Mouse (Mus musculus): ENCODE data around the gene Adamts5. TPM values are rescaled to one million over a fixed set of nuclear protein-coding genes. Genes with fewer than 3 reads are reported as not detected.

Gene Adamts5
- polyA plus RNA-seq, 1 experiment from 2014 or later: 0.44 TPM

DNA sequence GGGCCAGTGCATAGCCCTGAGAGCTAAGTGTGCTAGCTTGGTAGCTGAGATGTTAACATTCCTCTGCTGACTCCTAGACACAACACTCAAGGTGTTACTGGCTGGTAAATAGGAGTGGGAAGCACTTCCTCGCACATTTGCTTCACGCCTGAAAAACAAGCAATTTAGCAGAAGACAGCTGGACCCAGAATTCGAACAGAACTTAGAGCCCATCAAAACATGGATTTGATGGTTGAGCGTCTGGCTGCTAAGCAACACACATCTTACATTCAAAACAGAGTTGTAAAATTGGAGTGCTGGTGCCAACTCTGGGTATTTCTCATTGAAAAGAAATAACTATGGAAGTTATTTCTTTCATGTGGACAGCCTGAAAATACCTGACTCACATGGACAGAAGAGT is 5.7 kb downstream of the Adamts5 start:
- no peaks in the 10 kb centered on the region for H3K4me1 ChIP-seq (replicated peaks)
- H3K4me3 ChIP-seq (replicated peaks): no peak overlapping the region
- H3K27ac ChIP-seq: no peak overlapping the region
- WGBS (ENCODE audit: insufficient replicate concordance): 52% methylated on average over 4 of the region's 4 CpGs
- ATAC-seq (ENCODE audit: low read depth) (no peak), DNase-seq (no peak)
- H3K27me3 ChIP-seq: peaks cover 23% of the 10 kb centered on the region
- H3K4me2 ChIP-seq: no peak overlapping the region
- H3K9ac ChIP-seq: no peak overlapping the region
- no peaks in the 10 kb centered on the region for H3K9me3 ChIP-seq (replicated peaks)
- H3K36me3 ChIP-seq: no peaks in the 10 kb centered on the region

DNA sequence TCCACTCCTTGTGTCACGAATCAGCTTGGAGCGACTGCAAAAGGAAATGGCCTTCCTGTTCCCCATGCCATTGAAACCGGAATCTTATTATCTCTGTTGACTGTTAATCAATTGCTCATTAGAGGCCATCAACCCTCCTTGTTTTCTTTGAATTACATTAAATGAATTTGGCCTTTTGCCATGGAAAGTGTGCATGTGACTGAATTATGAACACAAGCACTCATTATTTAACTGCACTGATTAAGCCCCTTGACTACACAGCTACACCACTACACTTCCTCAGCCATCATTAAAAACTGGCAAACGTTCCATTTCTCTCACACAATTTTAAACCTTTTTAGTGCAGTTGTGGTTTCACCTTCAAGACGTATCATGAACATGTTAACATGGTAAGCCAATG is 11.8 kb downstream of the Adamts5 start:
- no peak overlapping the region for H3K4me3 ChIP-seq (replicated peaks)
- no peak overlapping the region for H3K9ac ChIP-seq
- ATAC-seq (ENCODE audit: low read depth): no peak
- 40% methylated on average over 5 of the region's 5 CpGs for WGBS (ENCODE audit: insufficient replicate concordance)
- H3K36me3 ChIP-seq: no peaks in the 10 kb centered on the region
- DNase-seq: no peak
- no peaks in the 10 kb centered on the region for H3K9me3 ChIP-seq (replicated peaks)
- H3K27me3 ChIP-seq: no peaks in the 10 kb centered on the region
- no peaks in the 10 kb centered on the region for H3K4me1 ChIP-seq (replicated peaks)
- H3K4me2 ChIP-seq: no peak overlapping the region
- no peak overlapping the region for H3K27ac ChIP-seq

DNA sequence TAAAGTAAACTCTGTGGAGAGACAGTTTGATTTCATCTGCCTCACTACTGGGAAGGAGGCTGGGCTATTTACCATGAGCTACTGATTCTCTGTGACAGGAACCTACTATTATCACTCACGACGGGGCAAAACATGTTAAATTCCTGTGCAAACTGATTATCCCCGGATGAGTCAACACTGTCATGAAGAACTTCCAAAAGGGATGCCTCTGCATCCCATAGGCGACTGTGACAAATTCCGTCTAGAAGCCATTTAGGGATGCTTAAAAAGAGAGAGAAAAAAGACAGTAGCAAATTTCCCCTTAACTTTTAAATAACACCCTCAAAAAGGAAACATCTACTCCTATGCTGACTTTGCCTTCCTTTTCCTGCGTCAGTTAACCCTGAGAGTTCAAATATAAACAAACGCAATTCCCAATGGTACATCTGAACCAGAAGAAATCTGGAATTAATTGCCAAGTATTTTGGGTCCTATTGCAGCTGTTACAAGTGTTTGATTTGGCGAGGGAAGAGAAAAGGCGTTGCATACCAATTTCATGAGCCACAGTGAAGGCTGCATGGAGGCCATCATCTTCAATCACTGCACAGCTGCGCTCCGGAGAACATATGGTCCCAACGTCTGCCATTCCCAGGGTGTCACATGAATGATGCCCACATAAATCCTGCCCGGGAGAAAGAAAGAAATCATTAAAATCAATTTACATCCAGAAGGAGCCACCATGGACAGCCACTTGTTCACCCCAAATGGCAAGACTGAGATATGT is 14.2 kb downstream of the Adamts5 start:
- H3K27ac ChIP-seq: no peak overlapping the region
- H3K36me3 ChIP-seq: no peaks in the 10 kb centered on the region
- no peak overlapping the region for H3K9ac ChIP-seq
- no peak overlapping the region for H3K4me2 ChIP-seq
- no peak for DNase-seq
- H3K9me3 ChIP-seq (replicated peaks): no peaks in the 10 kb centered on the region
- no peaks in the 10 kb centered on the region for H3K27me3 ChIP-seq
- H3K4me1 ChIP-seq (replicated peaks): no peaks in the 10 kb centered on the region
- 68% methylated on average over 13 of the region's 13 CpGs for WGBS (ENCODE audit: insufficient replicate concordance)
- H3K4me3 ChIP-seq (replicated peaks): no peak overlapping the region
- no peak for ATAC-seq (ENCODE audit: low read depth)

- Histone ChIP-seq H3K27ac (no peak overlapping the region), H3K9ac (no peak overlapping the region), H3K4me2 (no peak overlapping the region), H3K27me3 (no peaks in the 10 kb centered on the region), H3K36me3 (no peaks in the 10 kb centered on the region), H3K4me1 (replicated peaks) (no peaks in the 10 kb centered on the region), H3K9me3 (replicated peaks) (no peaks in the 10 kb centered on the region), H3K4me3 (replicated peaks) (no peak overlapping the region)
- DNase-seq (no peak), ATAC-seq (ENCODE audit: low read depth) (no peak)
- WGBS (ENCODE audit: insufficient replicate concordance): 64% methylated on average over 7 of the region's 7 CpGs
Measured at GRCm38 (mm10) chr16:85879075-85879474, 22.6 kb downstream of the Adamts5 start.

DNA sequence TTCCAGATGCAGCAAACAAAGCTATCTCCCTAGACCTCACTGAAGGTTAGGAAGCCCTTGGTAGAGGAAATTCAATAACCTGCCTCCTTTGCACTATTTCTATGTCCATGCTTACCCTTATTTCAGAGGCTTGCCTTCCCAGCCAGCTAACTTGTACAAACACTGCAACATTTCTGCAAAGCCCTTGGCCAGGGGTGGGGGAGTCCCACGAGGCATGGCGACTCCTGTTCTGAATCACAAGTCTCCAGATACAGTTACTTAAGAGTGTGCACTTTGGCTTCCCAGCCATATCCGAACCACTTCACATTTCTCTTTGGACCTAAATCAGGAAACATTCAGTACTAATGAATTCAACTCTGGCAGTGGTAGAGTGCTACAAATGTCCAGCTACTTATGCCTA is 27.5 kb downstream of the Adamts5 start:
- no peaks in the 10 kb centered on the region for H3K4me1 ChIP-seq (replicated peaks)
- WGBS (ENCODE audit: insufficient replicate concordance): 52% methylated on average over 3 of the region's 3 CpGs
- no peak overlapping the region for H3K27ac ChIP-seq
- ATAC-seq (ENCODE audit: low read depth) (no peak), DNase-seq (no peak)
- no peak overlapping the region for H3K9ac ChIP-seq
- no peak overlapping the region for H3K4me2 ChIP-seq
- no peak overlapping the region for H3K4me3 ChIP-seq (replicated peaks)
- H3K27me3 ChIP-seq: no peaks in the 10 kb centered on the region
- H3K9me3 ChIP-seq (replicated peaks): no peaks in the 10 kb centered on the region
- no peaks in the 10 kb centered on the region for H3K36me3 ChIP-seq

GRCm38 (mm10) chr16:85871971-85872370 is 29.7 kb downstream of the Adamts5 start:
- ATAC-seq (ENCODE audit: low read depth) (no peak), DNase-seq (no peak)
- no peaks in the 10 kb centered on the region for H3K4me1 ChIP-seq (replicated peaks)
- H3K36me3 ChIP-seq: no peaks in the 10 kb centered on the region
- no peak overlapping the region for H3K9ac ChIP-seq
- no peaks in the 10 kb centered on the region for H3K27me3 ChIP-seq
- H3K4me2 ChIP-seq: no peak overlapping the region
- 48% methylated on average over 2 of the region's 2 CpGs for WGBS (ENCODE audit: insufficient replicate concordance)
- no peak overlapping the region for H3K27ac ChIP-seq
- no peaks in the 10 kb centered on the region for H3K9me3 ChIP-seq (replicated peaks)
- H3K4me3 ChIP-seq (replicated peaks): no peak overlapping the region

- DNase-seq (no peak), ATAC-seq (ENCODE audit: low read depth) (no peak)
- H3K4me2 ChIP-seq: no peak overlapping the region
- no peak overlapping the region for H3K27ac ChIP-seq
- H3K27me3 ChIP-seq: no peaks in the 10 kb centered on the region
- H3K36me3 ChIP-seq: no peaks in the 10 kb centered on the region
- H3K9ac ChIP-seq: no peak overlapping the region
- H3K4me3 ChIP-seq (replicated peaks): no peak overlapping the region
- H3K4me1 ChIP-seq (replicated peaks): no peaks in the 10 kb centered on the region
- H3K9me3 ChIP-seq (replicated peaks): no peaks in the 10 kb centered on the region
Measured at GRCm38 (mm10) chr16:85871248-85871647, 30.4 kb downstream of the Adamts5 start.

- Histone ChIP-seq H3K4me2 (no peak overlapping the region), H3K4me3 (replicated peaks) (no peak overlapping the region), H3K27ac (no peak overlapping the region), H3K9ac (no peak overlapping the region), H3K9me3 (replicated peaks) (no peaks in the 10 kb centered on the region), H3K27me3 (no peaks in the 10 kb centered on the region), H3K4me1 (replicated peaks) (no peaks in the 10 kb centered on the region), H3K36me3 (no peaks in the 10 kb centered on the region)
- 42% methylated on average over 4 of the region's 4 CpGs for WGBS (ENCODE audit: insufficient replicate concordance)
- ATAC-seq (ENCODE audit: low read depth): no peak
- no peak for DNase-seq
Measured at GRCm38 (mm10) chr16:85864691-85865389, 36.8 kb downstream of the Adamts5 start.

DNA sequence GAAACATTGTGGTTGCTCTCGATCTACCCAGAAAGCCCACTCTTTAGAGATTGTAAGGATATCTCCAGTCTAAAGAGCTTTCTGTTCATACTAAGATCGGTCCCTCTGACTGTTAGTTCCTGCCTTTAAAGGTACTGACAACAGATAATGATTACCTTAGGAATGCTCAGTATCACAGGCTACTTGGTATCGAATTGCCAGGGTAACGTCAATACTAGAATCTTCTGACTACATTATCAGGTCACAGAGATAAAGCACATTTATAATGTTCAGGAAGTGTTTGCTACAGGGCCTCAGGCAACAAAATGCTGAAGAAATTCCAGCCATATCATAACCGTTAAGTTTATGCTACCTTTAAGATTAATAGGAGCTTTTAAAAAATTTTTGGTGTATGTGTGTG is 47.1 kb downstream of the Adamts5 start:
- no peak for ATAC-seq (ENCODE audit: low read depth)
- Histone ChIP-seq H3K4me3 (replicated peaks) (no peak overlapping the region), H3K36me3 (no peaks in the 10 kb centered on the region), H3K27me3 (no peaks in the 10 kb centered on the region), H3K27ac (no peak overlapping the region), H3K4me2 (no peak overlapping the region), H3K4me1 (replicated peaks) (no peaks in the 10 kb centered on the region), H3K9ac (no peak overlapping the region), H3K9me3 (replicated peaks) (no peaks in the 10 kb centered on the region)
- no peak for DNase-seq
- WGBS (ENCODE audit: insufficient replicate concordance): 66% methylated on average over 5 of the region's 5 CpGs

DNA sequence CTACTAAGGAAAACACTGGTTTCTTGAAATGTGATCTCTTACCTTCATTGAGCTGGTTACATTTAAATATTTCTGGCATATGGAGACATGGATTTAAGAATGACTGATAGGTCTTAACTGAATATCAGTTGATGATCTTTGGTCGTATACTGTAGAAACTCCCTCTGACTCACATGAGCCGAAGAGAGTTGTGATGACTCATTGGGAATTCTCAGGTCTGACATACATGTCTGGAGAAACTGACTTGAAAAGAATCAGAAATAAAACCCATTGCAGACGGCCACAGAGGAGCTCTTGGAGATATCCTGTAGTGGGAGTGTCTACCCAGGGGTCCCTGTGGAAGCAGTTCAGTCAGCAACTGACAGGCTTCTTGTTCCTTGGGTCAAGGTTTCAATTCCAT is 74.6 kb downstream of the Adamts5 start:
- Histone ChIP-seq H3K9me3 (replicated peaks) (no peaks in the 10 kb centered on the region), H3K36me3 (no peaks in the 10 kb centered on the region), H3K4me1 (replicated peaks) (no peaks in the 10 kb centered on the region), H3K27me3 (no peaks in the 10 kb centered on the region), H3K4me3 (replicated peaks) (no peak overlapping the region), H3K27ac (no peak overlapping the region), H3K4me2 (no peak overlapping the region), H3K9ac (no peak overlapping the region)
- ATAC-seq (ENCODE audit: low read depth) (no peak), DNase-seq (no peak)
- 53% methylated on average over 3 of the region's 3 CpGs for WGBS (ENCODE audit: insufficient replicate concordance)

- no peaks in the 10 kb centered on the region for H3K36me3 ChIP-seq
- WGBS (ENCODE audit: insufficient replicate concordance): 46% methylated on average over 5 of the region's 5 CpGs
- no peak overlapping the region for H3K4me3 ChIP-seq (replicated peaks)
- H3K9ac ChIP-seq: no peak overlapping the region
- no peaks in the 10 kb centered on the region for H3K4me1 ChIP-seq (replicated peaks)
- no peak for ATAC-seq (ENCODE audit: low read depth)
- H3K9me3 ChIP-seq (replicated peaks): no peaks in the 10 kb centered on the region
- no peaks in the 10 kb centered on the region for H3K27me3 ChIP-seq
- no peak overlapping the region for H3K27ac ChIP-seq
- DNase-seq: no peak
- no peak overlapping the region for H3K4me2 ChIP-seq
Measured at GRCm38 (mm10) chr16:85822330-85822916, 79.2 kb downstream of the Adamts5 start.
